Mouse (Mus musculus): ENCODE data around the gene Cdr2l.

The Cdr2l gene

DNA sequence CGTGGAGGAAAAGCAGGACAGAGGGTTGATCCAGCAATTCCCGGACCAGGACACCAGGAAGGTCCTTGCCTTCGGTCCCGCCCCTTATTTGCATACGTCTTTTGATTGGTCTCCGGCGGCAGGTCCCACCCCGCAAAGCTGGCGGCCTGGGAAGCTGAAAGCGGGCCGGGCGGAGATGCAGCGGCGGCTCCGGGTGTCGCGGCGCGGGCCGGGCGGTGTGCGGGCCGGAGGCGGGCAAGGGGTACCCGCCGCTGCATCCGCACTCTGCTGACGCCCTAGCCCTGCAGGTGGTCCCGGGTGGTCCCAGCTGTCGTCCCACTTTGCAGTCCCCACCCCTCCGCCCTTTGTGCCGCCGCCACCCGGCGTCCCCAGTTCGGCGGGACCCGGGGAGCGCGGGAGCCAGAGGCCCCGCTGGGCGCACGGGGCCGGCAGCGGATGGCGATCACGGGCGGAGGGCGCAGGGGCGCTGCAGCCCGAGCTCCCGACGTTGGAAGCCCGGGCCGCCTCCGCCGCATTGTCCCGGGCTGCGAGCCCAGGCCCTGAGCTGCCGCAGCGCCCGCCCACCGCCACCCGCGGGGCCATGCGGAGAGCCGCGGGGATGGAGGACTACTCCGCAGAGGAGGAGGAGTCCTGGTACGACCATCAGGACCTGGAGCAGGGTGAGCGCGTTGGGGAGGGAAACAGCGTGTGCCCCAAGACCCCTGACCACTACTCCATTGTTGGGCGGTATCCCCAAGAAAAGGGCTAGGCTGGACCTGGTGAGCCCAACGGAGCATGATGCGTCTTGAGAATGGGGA is at the start of gene Cdr2l:
TSS of gene Cdr2l (plus strand) at position 174 of the 797 bp plus-strand sequence.
- no peak for DNase-seq (ENCODE audit: extremely low read depth, low read depth)

DNA sequence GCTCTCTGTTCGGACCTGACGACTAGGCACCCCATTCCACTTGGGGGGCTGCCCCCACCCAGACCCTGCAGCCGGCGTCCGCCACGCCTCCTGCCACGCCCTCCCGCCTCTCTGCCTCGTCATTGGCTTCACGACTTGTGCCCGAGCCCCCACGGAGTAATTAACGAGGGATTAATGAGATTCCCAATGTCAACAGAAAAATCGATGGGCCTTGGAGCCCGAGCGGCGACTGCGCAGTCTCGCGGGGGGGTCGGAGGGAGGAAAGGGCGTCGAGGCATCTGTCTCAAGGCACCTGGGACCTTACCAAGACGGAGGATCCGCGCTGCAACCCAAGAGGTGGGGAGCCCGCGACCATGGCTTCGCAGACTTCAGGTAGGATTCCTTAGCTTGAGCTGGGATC is 47.2 kb upstream of the Cdr2l start, which contains the start of gene Otop3:
TSS of gene Otop3 (plus strand) at position 201 of the 400 bp plus-strand sequence.
- DNase-seq (ENCODE audit: extremely low read depth, low read depth), result no peak

DNA sequence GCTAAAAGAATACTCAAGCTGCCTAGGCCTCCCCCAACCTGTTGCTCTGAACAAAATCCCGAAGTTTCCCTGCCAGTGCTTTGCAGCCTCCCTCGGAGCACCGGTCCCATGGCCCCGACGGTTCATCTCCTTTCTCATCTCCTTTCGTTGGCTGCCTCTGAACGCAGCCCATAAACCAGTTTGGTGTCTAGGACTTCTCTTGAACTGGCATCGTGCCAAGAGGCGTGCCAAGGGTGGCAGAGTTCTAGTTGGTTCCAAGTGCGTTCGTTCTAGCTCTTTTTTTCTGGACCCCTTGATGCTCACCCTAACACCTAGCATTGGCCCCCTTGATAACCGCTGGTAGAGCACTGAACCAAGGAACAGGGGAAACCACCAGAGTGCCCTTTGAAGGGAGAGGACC is 46.5 kb upstream of the Cdr2l start:
- DNase-seq (ENCODE audit: extremely low read depth, low read depth), result no peak

DNA sequence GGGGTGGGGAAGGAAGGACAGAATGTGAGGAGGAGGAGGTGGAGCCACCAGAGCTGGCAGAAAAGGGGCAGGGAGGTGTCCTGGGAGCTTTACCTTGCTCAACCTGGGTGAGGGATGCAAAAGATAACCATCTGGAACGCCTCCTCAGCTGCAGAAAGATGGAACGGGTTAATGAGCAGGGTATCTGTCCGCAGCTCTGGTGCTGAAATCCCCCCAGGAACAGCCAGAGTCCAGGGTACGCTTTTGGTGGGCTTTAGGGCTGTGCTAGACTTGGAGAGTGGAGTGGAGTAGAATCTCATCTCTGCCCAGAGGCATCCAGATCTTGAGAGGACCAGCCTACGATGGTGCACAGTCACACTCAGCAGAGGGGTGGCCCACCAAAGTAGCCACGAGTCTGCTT is 45.6 kb upstream of the Cdr2l start:
- DNase-seq (ENCODE audit: extremely low read depth, low read depth), result no peak

DNA sequence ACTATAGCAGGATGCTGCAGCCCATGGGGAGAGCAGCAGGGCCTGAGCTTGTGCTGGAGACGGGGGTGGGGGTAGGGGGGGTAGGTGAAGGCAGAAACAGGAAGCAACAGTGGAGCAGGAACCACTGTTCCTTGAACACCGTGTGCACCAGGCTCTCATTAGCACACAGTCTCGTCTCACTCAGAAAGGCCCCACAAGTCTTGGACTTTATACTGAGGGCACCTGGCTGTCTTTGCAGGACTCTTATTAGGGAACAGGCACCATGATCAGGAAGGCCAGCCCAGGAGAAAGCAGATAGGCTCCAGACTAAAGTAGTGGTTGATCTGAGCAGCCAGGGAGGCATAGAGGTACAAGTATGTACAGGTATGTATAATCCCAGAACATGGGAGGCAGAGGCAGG is 44.4 kb upstream of the Cdr2l start:
- no peak for DNase-seq (ENCODE audit: extremely low read depth, low read depth)

DNA sequence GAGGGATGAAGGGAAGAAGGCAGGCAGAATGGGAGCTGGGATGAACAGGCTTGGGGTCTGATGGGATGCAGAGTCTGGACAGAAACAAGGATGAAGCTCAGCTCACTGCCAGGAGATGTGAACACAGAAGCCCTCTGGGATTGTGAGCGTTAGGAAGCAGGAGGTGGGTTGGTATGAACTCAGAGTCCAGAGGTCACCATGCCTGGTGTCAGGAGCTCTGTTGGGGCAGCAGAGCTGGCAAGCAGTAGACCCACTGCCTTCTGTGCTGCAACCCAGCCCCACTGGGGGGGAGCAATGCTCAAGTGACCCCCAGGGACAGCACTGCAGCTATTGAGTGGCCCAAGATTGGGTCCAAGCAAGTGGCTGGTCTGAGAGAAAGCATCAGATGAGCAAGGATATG is 43.9 kb upstream of the Cdr2l start:
- DNase-seq (ENCODE audit: extremely low read depth, low read depth), result no peak

DNA sequence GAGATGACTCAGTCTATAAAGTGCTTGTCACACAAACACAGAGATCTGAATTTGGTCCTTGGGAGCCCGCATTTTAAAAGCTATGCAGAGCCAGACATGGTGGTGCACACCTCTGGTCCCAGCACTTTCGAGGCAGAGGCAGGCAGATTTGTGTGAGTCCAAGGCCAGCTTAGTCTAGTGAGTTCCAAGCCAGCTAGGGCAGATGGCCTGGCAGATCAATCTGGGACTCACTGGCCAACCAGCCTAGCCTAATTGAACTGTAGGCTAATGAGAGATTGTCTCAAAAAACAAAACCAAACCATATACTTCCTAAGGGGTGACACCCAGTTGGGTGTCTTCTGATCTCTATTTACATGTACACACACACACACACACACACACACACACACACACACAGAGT is 40.5 kb upstream of the Cdr2l start:
- no peak for DNase-seq (ENCODE audit: extremely low read depth, low read depth)

DNA sequence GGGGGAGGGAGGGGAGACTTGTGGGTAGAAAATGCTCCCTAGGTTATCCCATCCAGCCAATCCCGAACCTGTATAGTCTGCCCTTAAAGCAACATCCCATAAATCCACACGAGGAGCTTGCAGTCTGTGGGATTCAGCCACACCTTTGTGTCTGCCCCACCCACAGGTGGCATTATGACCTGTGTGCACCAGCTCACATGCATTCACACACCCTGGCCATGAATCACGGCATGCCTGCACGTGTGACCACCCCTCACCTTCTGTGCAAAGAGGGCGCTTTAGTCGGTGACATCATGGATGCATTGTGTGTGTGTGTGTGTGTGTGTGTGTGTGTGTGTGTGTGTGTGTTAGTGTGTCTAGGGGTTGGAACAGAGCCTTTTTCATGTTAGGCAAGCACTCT is 39.9 kb upstream of the Cdr2l start:
- DNase-seq (ENCODE audit: extremely low read depth, low read depth), result no peak

DNA sequence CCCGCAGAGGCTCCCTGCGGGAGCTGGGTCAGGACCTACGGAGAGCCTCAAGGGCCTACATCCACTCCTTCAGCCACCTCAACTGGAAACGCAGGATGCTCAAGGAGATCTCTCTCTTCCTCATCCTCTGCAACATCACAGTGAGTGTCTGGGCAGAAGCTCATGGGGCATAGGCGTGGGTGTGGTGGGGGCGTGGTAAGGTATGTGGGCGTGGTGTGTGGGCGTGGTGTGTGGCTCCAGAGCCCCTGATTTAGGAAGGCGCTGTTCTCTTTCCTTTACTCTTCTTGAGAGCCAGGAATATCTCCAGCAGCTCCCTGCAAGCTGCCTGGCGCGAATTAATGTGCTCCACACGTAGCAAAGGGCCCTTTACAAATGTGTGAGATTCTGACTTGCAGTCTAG is 36.7 kb upstream of the Cdr2l start:
- no peak for DNase-seq (ENCODE audit: extremely low read depth, low read depth)

DNA sequence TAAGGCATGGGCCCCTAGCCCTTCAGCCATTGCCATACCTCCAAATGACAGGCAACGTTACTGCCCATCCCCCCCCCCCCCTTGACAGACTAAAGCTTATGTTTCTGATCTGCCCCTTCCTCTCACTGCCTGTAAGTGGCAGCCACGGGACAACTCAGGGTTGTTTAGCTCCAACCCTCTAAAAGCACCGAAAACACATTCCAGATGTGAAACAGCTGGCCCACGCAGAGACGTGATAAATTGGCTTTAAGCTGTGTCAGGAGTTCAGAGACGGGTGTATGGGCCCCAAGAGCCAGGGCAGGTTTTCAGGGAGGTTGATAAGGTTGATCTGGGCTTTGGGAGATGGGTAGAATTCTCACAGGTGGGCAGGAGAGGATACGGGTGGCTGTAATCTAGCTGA is 36.2 kb upstream of the Cdr2l start:
- no peak for DNase-seq (ENCODE audit: extremely low read depth, low read depth)

DNA sequence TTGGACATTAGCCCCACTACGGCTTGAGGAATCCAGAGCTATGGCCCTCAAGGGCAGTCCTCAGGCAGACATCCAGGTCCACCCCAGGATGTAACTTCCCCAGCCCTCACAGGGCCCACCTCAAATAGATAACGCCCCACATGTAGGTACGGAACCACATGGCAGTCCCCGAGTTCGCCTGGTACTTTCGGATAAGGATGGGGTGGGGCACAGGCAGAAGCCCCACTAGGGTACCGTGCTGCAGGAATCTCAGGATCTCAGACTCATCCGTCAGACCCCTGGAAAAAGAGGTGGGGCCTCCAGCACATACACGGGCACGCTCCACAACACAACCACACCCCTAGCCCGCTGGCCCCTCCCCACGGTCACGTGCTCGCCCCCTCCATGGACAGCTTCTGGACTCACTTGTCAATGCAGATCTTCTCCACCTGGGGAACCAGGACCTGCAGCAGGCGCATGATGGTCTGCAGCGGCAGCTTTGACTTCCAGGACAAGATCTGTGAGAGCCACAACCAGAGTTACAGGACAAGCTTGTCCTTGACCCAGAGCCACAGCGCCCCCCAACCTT is 33.0 kb upstream of the Cdr2l start:
- DNase-seq (ENCODE audit: extremely low read depth, low read depth), result peak; percentile 47

DNA sequence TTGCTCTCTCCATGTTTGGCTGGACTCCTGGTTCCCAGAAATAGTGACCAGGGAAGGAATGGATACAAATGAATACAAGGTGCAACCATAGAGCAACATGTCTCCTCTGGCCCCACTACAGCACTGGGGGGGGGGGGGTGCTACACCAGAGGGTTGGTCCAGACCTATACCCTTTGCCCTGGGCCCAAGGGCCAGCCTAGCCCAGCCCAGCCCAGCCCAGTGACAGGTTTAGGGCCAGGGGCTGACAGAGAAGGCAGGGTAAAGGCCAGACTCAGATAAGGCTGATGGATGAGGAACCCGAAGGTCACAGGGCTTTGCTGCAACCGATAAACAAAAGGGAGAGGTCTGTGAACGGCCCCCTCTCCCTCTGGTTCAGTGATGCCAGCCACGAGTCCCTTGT is 31.7 kb upstream of the Cdr2l start:
- DNase-seq (ENCODE audit: extremely low read depth, low read depth), result no peak

DNA sequence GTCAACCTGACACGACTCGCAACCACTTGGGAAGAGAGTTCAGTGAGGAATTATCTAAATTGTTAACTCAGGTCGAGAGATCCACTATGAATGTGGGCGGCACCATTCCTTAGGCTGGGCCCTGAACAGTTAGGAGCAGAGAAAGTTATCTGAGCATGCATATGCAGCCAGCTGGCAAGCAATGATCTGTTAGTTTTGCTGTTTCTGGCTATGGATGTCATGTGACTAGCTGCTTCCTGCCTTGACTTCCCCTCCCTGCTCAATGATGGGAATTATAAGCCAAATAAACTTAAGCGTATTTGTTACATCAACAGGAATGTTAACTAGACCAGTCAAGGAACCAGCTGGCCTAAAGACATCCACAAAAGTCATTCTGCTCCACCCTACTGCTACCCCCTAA is 28.3 kb upstream of the Cdr2l start:
- DNase-seq (ENCODE audit: extremely low read depth, low read depth), result no peak

DNA sequence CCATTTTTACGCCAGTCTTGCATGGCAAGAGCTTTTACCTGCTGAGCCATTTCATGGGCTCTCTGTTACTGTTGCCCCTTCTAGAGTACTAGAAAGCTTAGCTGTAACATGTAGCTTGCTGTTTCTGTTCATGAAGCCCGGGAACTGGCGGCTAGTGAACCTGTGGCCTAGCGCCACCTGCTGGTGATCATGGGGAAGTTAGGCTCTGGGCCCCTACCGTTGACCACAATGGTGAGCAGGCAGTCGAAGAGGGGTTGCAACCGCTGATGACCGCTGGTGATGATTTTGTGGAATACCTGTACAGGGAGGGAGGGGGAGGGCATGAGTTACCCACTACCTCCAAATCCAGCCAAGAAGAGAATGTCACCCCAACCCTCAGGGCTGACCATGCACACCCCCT is 27.5 kb upstream of the Cdr2l start:
- peak; percentile 49 for DNase-seq (ENCODE audit: extremely low read depth, low read depth)

DNA sequence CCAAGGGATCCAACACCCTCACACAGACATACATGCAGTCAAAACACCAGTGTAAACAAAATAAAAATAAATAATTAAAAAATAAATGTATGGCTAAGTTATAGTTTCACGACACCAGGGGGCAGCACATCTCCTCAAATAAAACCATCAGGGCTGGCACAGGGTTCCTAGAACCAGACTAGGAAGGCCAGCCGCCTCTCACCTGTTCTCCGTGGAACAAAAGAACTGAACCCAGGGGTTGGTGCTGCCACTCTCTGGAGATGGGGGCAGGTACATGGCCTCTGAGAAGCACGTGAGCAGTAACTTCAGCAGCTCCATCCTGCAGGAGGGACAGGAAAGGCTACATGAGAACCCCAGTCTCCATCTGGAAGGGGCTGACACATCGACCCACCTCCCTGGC is 23.2 kb upstream of the Cdr2l start:
- no peak for DNase-seq (ENCODE audit: extremely low read depth, low read depth)

DNA sequence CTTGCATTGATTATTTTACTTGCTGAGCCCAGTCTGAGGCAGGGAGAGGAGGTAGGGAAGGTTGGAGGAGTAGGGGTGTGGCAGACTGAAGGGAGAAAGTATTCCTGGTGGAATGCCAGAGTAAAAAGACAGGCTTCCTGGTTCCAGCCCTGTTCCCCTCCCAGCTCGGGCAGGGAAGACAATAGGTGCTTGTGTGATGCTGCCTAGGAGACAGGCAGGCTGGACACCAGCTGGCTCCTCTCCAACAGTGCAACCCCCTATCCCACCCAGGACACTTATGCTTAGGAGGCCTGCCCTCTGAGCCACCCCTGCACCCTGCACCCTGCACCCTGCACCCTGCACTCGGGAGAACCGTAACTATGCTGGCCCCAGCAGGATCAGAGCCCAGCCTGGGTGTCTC is 22.4 kb upstream of the Cdr2l start:
- no peak for DNase-seq (ENCODE audit: extremely low read depth, low read depth)

DNA sequence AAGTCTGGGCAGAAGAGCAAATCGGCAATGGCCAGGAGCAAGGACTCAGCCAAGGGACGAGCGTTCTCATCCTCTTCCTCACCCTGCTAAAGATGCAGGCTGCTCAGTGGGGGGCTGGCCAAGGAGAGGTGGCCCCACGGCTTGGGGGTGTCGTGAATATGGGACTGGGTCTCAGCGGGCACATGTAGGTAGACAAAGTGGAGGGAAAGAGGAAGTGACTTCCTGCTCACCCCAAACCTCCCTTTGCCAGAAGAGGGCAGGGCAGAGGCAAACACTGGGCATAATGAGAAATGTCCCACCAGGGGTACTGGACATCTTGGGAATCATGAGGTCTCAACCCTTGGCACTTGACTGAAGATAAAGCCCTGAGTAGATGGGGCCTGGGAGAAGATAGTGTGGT is 22.0 kb upstream of the Cdr2l start:
- no peak for DNase-seq (ENCODE audit: extremely low read depth, low read depth)

DNA sequence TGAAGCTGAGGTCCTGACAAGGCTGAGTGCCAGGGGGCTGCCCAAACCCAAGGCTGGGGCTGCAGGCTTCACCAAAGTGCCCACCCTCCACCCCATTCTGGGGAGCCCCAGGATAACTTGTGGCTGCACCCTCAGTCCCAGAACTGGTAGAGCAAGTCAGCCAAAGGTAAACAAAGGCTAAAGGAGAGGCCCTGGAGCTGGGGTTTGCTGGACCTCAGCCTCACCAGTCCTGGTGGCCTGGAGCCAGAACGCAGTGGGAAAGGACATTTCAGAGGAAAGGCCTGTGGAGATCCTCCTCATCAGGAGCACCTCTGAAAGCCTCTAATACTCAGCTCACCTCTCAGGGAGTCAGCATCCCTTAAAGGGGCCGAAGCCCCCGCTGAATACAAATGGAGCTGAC is 17.6 kb upstream of the Cdr2l start:
- no peak for DNase-seq (ENCODE audit: extremely low read depth, low read depth)

DNA sequence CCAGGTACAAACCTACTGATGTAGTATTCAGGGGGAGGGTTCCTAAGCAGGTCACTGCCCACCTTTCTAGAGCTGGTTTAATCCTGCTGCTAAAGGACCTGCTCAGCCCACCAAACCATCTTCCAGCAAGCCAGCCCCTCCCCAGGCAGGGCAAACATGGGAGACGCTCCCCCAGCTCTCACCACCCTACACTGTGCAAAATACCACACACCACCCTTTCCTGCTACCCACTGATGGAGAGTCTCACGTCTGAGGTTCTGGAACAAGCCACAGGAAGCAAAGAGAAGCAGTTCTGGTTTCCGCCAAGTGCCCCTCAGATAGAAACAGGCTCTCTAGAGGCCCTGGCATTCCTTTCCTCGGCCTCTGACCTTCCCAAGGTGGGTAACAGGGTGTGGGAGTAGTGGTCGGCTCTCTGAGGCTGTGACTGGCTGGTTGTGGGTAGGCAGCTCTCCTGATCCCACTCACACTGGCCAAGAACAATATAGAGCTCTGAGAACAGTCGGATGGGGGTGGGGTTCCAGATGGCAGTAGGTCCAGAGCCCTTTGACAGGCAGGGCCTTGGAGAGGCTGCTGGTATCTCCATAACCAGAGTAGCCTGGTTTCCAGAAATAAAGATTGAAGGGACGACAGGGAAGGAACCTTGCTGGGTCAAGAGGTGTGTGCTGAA is 15.5 kb upstream of the Cdr2l start:
- DNase-seq (ENCODE audit: extremely low read depth, low read depth), result no peak

DNA sequence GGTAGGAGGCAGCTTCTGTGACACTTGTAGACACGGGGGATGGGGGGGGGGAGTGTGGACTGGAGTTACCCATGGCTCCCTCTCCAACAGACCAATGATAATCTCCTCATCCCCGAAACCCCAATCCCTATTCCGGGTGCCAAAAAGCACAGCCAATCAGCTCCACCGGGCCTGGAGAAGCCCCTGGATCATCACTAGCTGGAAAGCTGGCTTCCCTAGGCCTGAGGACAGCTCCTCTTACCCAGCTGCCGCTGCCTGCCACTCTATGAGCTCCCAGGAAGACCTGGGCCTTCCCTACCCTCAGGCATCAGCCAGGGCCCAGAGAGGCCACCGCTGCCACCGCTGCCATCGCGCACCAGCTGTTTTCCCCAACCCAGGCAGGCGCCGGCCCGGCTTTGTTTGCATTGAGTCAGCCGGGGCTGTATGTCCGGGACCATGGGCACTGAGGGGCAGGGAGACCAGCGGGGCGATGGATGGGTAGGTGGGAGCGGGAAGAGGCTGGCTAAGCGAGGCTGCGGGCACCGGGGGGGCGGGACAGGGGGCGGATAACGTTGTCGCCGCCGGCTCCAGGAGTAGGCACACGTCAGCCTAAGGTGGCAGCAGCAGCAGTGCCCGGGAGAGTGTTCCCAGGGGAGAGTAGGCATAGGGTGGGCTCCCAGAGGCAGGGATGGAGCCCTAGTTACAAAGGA is 14.9 kb upstream of the Cdr2l start:
- DNase-seq (ENCODE audit: extremely low read depth, low read depth), result no peak

DNA sequence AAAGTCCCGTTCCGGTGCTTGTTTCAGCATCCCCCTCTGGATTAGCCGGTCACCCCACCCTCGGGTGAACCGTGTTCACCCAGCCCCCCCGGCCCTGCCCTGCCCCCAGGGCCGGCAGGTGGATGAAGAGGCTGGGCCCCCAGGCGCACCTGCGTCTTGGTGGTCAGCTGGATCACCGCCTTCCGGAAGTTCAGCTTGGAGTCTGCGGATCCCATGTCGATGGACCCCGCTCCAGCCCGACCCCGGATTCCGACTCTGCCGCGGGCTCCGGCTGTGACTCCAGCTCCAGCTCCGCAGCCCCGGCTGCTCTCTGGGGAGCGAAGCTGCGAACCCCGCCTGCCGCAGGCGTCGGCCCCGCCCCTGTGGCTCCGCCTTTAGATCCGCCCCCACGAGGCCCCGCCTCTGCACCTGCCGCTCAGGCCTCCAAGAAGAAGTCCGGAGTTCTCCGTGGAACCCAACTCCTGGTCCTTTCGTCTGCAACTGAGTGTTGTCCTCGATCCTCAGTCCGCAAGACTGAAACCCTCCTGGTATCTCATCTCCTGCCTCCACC is 14.2 kb upstream of the Cdr2l start, which contains the start of gene Hid1:
TSS of gene Hid1 (minus strand) at position 362 of the 550 bp plus-strand sequence.
- DNase-seq (ENCODE audit: extremely low read depth, low read depth), result no peak

DNA sequence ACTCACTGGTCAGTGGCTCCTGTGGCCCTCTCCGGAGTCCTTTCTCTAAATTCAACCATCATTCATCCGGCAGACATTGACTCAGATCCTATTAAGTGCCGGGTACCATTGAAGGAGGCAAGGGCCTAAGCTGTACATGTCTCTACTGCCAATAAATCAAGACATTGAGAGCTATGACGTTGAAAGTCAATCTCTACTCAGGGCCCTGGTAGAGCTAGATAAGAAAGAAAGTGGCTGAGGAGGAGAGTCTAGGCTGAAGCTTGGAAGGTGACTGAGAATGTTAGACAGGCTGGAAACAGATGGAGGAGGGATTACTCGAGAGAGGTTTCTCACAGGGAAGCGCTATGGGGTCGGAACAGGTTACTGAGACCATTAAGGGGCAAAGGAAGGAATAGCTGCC is 11.3 kb upstream of the Cdr2l start:
- no peak for DNase-seq (ENCODE audit: extremely low read depth, low read depth)

All from MEL-GATA-1-ER (cell line).